Mouse (Mus musculus): ENCODE data around the gene Gcsh. TPM values are rescaled to one million over a fixed set of nuclear protein-coding genes. Genes with fewer than 3 reads are reported as not detected.

Gene Gcsh
- total and polyA plus RNA-seq, 2 experiments from 2014 or later, result 50.2 to 92.0 TPM

GRCm38 (mm10) chr8:116951369-116951768 lies 42.0 kb downstream of the Gcsh start:
- no peak overlapping the region for H3K27ac ChIP-seq (ENCODE audit: low read depth, low read length)
- TF ChIP-seq CTCF (IDR thresholded peaks at IDR 0.05; ENCODE audit: low read depth), result no peak
- ATAC-seq, result no peak
- no peaks in the 10 kb centered on the region for H3K4me1 ChIP-seq (ENCODE audit: insufficient read depth)
- no peaks in the 10 kb centered on the region for H3K27me3 ChIP-seq (ENCODE audit: insufficient read depth, low read length)
- H3K36me3 ChIP-seq (ENCODE audit: insufficient read depth), result peaks cover 31% of the 10 kb centered on the region
- no peak overlapping the region for H3K4me3 ChIP-seq (ENCODE audit: low read depth, low read length)
- H3K9ac ChIP-seq, result no peak overlapping the region
- no peaks in the 10 kb centered on the region for H3K9me3 ChIP-seq (ENCODE audit: low read length)
- H3K4me2 ChIP-seq (ENCODE audit: low read depth), result no peak overlapping the region
- WGBS, result 58% methylated on average over 5 of the region's 5 CpGs
- DNase-seq, result no peak

- Histone ChIP-seq H3K4me3 (ENCODE audit: low read depth, low read length) (no peak overlapping the region), H3K9me3 (ENCODE audit: low read length) (no peaks in the 10 kb centered on the region), H3K36me3 (ENCODE audit: insufficient read depth) (no peaks in the 10 kb centered on the region), H3K9ac (no peak overlapping the region), H3K27me3 (ENCODE audit: insufficient read depth, low read length) (no peaks in the 10 kb centered on the region), H3K4me2 (ENCODE audit: low read depth) (no peak overlapping the region), H3K27ac (ENCODE audit: low read depth, low read length) (no peak overlapping the region), H3K4me1 (ENCODE audit: insufficient read depth) (peaks cover 14% of the 10 kb centered on the region)
- ATAC-seq (no peak), DNase-seq (no peak)
- no peak for TF ChIP-seq CTCF (IDR thresholded peaks at IDR 0.05; ENCODE audit: low read depth)
- 92% methylated on average over 7 of the region's 7 CpGs for WGBS
Observed at GRCm38 (mm10) chr8:116947589-116947988, 45.7 kb downstream of the Gcsh start.

- whole genome bisulfite sequencing, result 88% methylated on average over 6 of the region's 6 CpGs
- Histone ChIP-seq H3K27me3 (ENCODE audit: insufficient read depth, low read length) (no peaks in the 10 kb centered on the region), H3K9me3 (ENCODE audit: low read length) (no peaks in the 10 kb centered on the region), H3K27ac (ENCODE audit: low read depth, low read length) (no peak overlapping the region), H3K4me3 (ENCODE audit: low read depth, low read length) (no peak overlapping the region), H3K4me1 (ENCODE audit: insufficient read depth) (peaks cover 16% of the 10 kb centered on the region), H3K36me3 (ENCODE audit: insufficient read depth) (no peaks in the 10 kb centered on the region), H3K4me2 (ENCODE audit: low read depth) (no peak overlapping the region), H3K9ac (no peak overlapping the region)
- no peak for DNase-seq
- TF ChIP-seq CTCF (IDR thresholded peaks at IDR 0.05; ENCODE audit: low read depth), result no peak
- no peak for ATAC-seq
Observed at GRCm38 (mm10) chr8:116946851-116947250, 46.5 kb downstream of the Gcsh start.

GRCm38 (mm10) chr8:116946268-116946838 lies 47.0 kb downstream of the Gcsh start:
- H3K27ac ChIP-seq (ENCODE audit: low read depth, low read length), result no peak overlapping the region
- DNase-seq (no peak), ATAC-seq (no peak)
- H3K36me3 ChIP-seq (ENCODE audit: insufficient read depth), result no peaks in the 10 kb centered on the region
- no peak overlapping the region for H3K4me2 ChIP-seq (ENCODE audit: low read depth)
- TF ChIP-seq CTCF (IDR thresholded peaks at IDR 0.05; ENCODE audit: low read depth), result no peak
- no peak overlapping the region for H3K9ac ChIP-seq
- WGBS, result 84% methylated on average over 21 of the region's 21 CpGs
- H3K9me3 ChIP-seq (ENCODE audit: low read length), result no peaks in the 10 kb centered on the region
- H3K27me3 ChIP-seq (ENCODE audit: insufficient read depth, low read length), result no peaks in the 10 kb centered on the region
- H3K4me1 ChIP-seq (ENCODE audit: insufficient read depth), result peaks cover 16% of the 10 kb centered on the region
- H3K4me3 ChIP-seq (ENCODE audit: low read depth, low read length), result no peak overlapping the region

- Histone ChIP-seq H3K27me3 (ENCODE audit: insufficient read depth, low read length) (no peaks in the 10 kb centered on the region), H3K4me1 (ENCODE audit: insufficient read depth) (peaks cover 16% of the 10 kb centered on the region), H3K4me2 (ENCODE audit: low read depth) (no peak overlapping the region), H3K9me3 (ENCODE audit: low read length) (no peaks in the 10 kb centered on the region), H3K9ac (no peak overlapping the region), H3K36me3 (ENCODE audit: insufficient read depth) (no peaks in the 10 kb centered on the region), H3K4me3 (ENCODE audit: low read depth, low read length) (no peak overlapping the region), H3K27ac (ENCODE audit: low read depth, low read length) (no peak overlapping the region)
- WGBS, result 91% methylated on average over 9 of the region's 9 CpGs
- ATAC-seq (no peak), DNase-seq (no peak)
- TF ChIP-seq CTCF (IDR thresholded peaks at IDR 0.05; ENCODE audit: low read depth), result no peak
Observed at GRCm38 (mm10) chr8:116945169-116945910, 48.0 kb downstream of the Gcsh start.

- no peaks in the 10 kb centered on the region for H3K9me3 ChIP-seq (ENCODE audit: low read length)
- 19% methylated on average over 4 of the region's 4 CpGs for WGBS
- peak overlapping the region; percentile 90; the same call in 1 of the 2 replicates for H3K9ac ChIP-seq
- ATAC-seq, result no peak
- TF ChIP-seq CTCF (IDR thresholded peaks at IDR 0.05; ENCODE audit: low read depth), result no peak
- no peak overlapping the region for H3K27ac ChIP-seq (ENCODE audit: low read depth, low read length)
- H3K4me2 ChIP-seq (ENCODE audit: low read depth), result peak overlapping the region; percentile 76
- DNase-seq, result no peak
- H3K4me3 ChIP-seq (ENCODE audit: low read depth, low read length), result peak overlapping the region; percentile 100
- peaks cover 16% of the 10 kb centered on the region for H3K4me1 ChIP-seq (ENCODE audit: insufficient read depth)
- H3K36me3 ChIP-seq (ENCODE audit: insufficient read depth), result no peaks in the 10 kb centered on the region
- H3K27me3 ChIP-seq (ENCODE audit: insufficient read depth, low read length), result no peaks in the 10 kb centered on the region
Observed at GRCm38 (mm10) chr8:116944385-116944696, 49.0 kb downstream of the Gcsh start.

GRCm38 (mm10) chr8:116943555-116944384 lies 49.6 kb downstream of the Gcsh start:
- Histone ChIP-seq H3K36me3 (ENCODE audit: insufficient read depth) (no peaks in the 10 kb centered on the region), H3K4me2 (ENCODE audit: low read depth) (peak overlapping the region; percentile 76), H3K27ac (ENCODE audit: low read depth, low read length) (peak overlapping the region; percentile 67), H3K4me3 (ENCODE audit: low read depth, low read length) (peak overlapping the region; percentile 100), H3K4me1 (ENCODE audit: insufficient read depth) (peaks cover 16% of the 10 kb centered on the region), H3K9ac (peak overlapping the region; percentile 90), H3K9me3 (ENCODE audit: low read length) (no peaks in the 10 kb centered on the region), H3K27me3 (ENCODE audit: insufficient read depth, low read length) (no peaks in the 10 kb centered on the region)
- 4% methylated on average over 59 of the region's 62 CpGs for WGBS
- DNase-seq, result peak; percentile 47
- TF ChIP-seq CTCF (IDR thresholded peaks at IDR 0.05; ENCODE audit: low read depth), result 0 out of 2 replicates have a peak, but pooled peaks have one; percentile 21
- peak; percentile 70 for ATAC-seq
